Mouse (Mus musculus): ENCODE results near the gene Tepp. TPM values are rescaled to one million over a fixed set of nuclear protein-coding genes. Genes with fewer than 3 reads are reported as not detected.

Gene Tepp
- polyA plus RNA-seq, 1 experiment from 2014 or later = 0.27 TPM

- ATAC-seq (ENCODE audit: insufficient number of reproducible peaks, low FRiP score, low TSS enrichment, low read depth) (no peak), DNase-seq (ENCODE audit: low spot score) (no peak)
- H3K27me3 ChIP-seq (ENCODE audit: control insufficient read depth, insufficient read depth, low read length) = no peaks in the 10 kb centered on the region
- WGBS = 94% methylated on average over 2 of the region's 2 CpGs
- H3K4me2 ChIP-seq (ENCODE audit: low read depth, severe bottlenecking) = no peak overlapping the region
- H3K9ac ChIP-seq (ENCODE audit: low read length) = no peak overlapping the region
- no peaks in the 10 kb centered on the region for H3K9me3 ChIP-seq (ENCODE audit: control insufficient read depth, low read length)
- no peaks in the 10 kb centered on the region for H3K36me3 ChIP-seq (ENCODE audit: control insufficient read depth, insufficient read depth, low read length)
- H3K27ac ChIP-seq (replicated peaks; ENCODE audit: low read depth, low read length) = no peak overlapping the region
- H3K4me1 ChIP-seq (ENCODE audit: control insufficient read depth, insufficient read depth, low read length) = peaks cover 8% of the 10 kb centered on the region; the same call in 1 of the 2 replicates
- no peak overlapping the region for H3K4me3 ChIP-seq (ENCODE audit: low read depth, low read length)
These were observed 53.5 kb downstream of the Tepp start for GRCm38 (mm10) chr8:95363849-95364248.

- Histone ChIP-seq H3K4me1 (ENCODE audit: control insufficient read depth, insufficient read depth, low read length) (peaks cover 6% of the 10 kb centered on the region; the same call in 1 of the 2 replicates), H3K27ac (replicated peaks; ENCODE audit: low read depth, low read length) (no peak overlapping the region), H3K4me2 (ENCODE audit: low read depth, severe bottlenecking) (peak overlapping the region; percentile 45), H3K9me3 (ENCODE audit: control insufficient read depth, low read length) (no peaks in the 10 kb centered on the region), H3K27me3 (ENCODE audit: control insufficient read depth, insufficient read depth, low read length) (no peaks in the 10 kb centered on the region), H3K36me3 (ENCODE audit: control insufficient read depth, insufficient read depth, low read length) (no peaks in the 10 kb centered on the region; the same call in 1 of the 2 replicates), H3K9ac (ENCODE audit: low read length) (0 out of 2 replicates have a peak overlapping the region, but pooled peaks have one; percentile 17), H3K4me3 (ENCODE audit: low read depth, low read length) (peak overlapping the region; percentile 5; the same call in 1 of the 2 replicates)
- peak; percentile 63 for ATAC-seq (ENCODE audit: insufficient number of reproducible peaks, low FRiP score, low TSS enrichment, low read depth)
- 41% methylated on average over 20 of the region's 20 CpGs for WGBS
- peak; percentile 57 for DNase-seq (ENCODE audit: low spot score)
These were observed 59.4 kb downstream of the Tepp start for GRCm38 (mm10) chr8:95369581-95370326.

GRCm38 (mm10) chr8:95373389-95374002 lies 63.1 kb downstream of the Tepp start:
- H3K9ac ChIP-seq (ENCODE audit: low read length) = no peak overlapping the region
- H3K36me3 ChIP-seq (ENCODE audit: control insufficient read depth, insufficient read depth, low read length) = no peaks in the 10 kb centered on the region; the same call in 1 of the 2 replicates
- no peaks in the 10 kb centered on the region for H3K27me3 ChIP-seq (ENCODE audit: control insufficient read depth, insufficient read depth, low read length)
- H3K4me3 ChIP-seq (ENCODE audit: low read depth, low read length) = no peak overlapping the region
- no peak for ATAC-seq (ENCODE audit: insufficient number of reproducible peaks, low FRiP score, low TSS enrichment, low read depth)
- 82% methylated on average over 12 of the region's 12 CpGs for WGBS
- no peaks in the 10 kb centered on the region for H3K9me3 ChIP-seq (ENCODE audit: control insufficient read depth, low read length)
- no peak overlapping the region for H3K27ac ChIP-seq (replicated peaks; ENCODE audit: low read depth, low read length)
- no peak overlapping the region for H3K4me2 ChIP-seq (ENCODE audit: low read depth, severe bottlenecking)
- DNase-seq (ENCODE audit: low spot score) = no peak
- H3K4me1 ChIP-seq (ENCODE audit: control insufficient read depth, insufficient read depth, low read length) = peaks cover 6% of the 10 kb centered on the region

GRCm38 (mm10) chr8:95374429-95374828 lies 64.1 kb downstream of the Tepp start:
- 79% methylated on average over 3 of the region's 3 CpGs for WGBS
- DNase-seq (ENCODE audit: low spot score) (no peak), ATAC-seq (ENCODE audit: insufficient number of reproducible peaks, low FRiP score, low TSS enrichment, low read depth) (no peak)

GRCm38 (mm10) chr8:95375374-95375930 lies 65.1 kb downstream of the Tepp start:
- Histone ChIP-seq H3K9me3 (ENCODE audit: control insufficient read depth, low read length) (no peaks in the 10 kb centered on the region), H3K4me1 (ENCODE audit: control insufficient read depth, insufficient read depth, low read length) (no peaks in the 10 kb centered on the region; the same call in 1 of the 2 replicates), H3K4me2 (ENCODE audit: low read depth, severe bottlenecking) (no peak overlapping the region), H3K27ac (replicated peaks; ENCODE audit: low read depth, low read length) (no peak overlapping the region), H3K4me3 (ENCODE audit: low read depth, low read length) (no peak overlapping the region), H3K36me3 (ENCODE audit: control insufficient read depth, insufficient read depth, low read length) (no peaks in the 10 kb centered on the region; the same call in 1 of the 2 replicates), H3K9ac (ENCODE audit: low read length) (no peak overlapping the region), H3K27me3 (ENCODE audit: control insufficient read depth, insufficient read depth, low read length) (no peaks in the 10 kb centered on the region)
- no peak for ATAC-seq (ENCODE audit: insufficient number of reproducible peaks, low FRiP score, low TSS enrichment, low read depth)
- no peak for DNase-seq (ENCODE audit: low spot score)
- WGBS = 91% methylated on average over 7 of the region's 7 CpGs

More at GRCm38 (mm10) chr8:95374429-95374828, 64.1 kb downstream of the Tepp start:
- Histone ChIP-seq H3K27me3 (ENCODE audit: control insufficient read depth, insufficient read depth, low read length) (no peaks in the 10 kb centered on the region), H3K4me2 (ENCODE audit: low read depth, severe bottlenecking) (no peak overlapping the region), H3K9ac (ENCODE audit: low read length) (no peak overlapping the region), H3K4me1 (ENCODE audit: control insufficient read depth, insufficient read depth, low read length) (peaks cover 6% of the 10 kb centered on the region), H3K9me3 (ENCODE audit: control insufficient read depth, low read length) (no peaks in the 10 kb centered on the region), H3K4me3 (ENCODE audit: low read depth, low read length) (no peak overlapping the region), H3K27ac (replicated peaks; ENCODE audit: low read depth, low read length) (no peak overlapping the region), H3K36me3 (ENCODE audit: control insufficient read depth, insufficient read depth, low read length) (no peaks in the 10 kb centered on the region; the same call in 1 of the 2 replicates)

Other genes with a start within 250 kb of the Tepp start
- gene Katnb1, start 229.4 kb upstream of the Tepp start, polyA plus RNA-seq (2014; fragmentation: Nextera tagmentation; extraction: Ambion mirVana) = 23.6 and 31.7 TPM in 2 replicates
- gene Kifc3, start 107.8 kb upstream of the Tepp start, polyA plus RNA-seq (2014; fragmentation: Nextera tagmentation; extraction: Ambion mirVana) = 7.3 and 10.1 TPM in 2 replicates
- not detected in 2 replicates for gene Cngb1, start 4.0 kb upstream of the Tepp start, polyA plus RNA-seq (2014; fragmentation: Nextera tagmentation; extraction: Ambion mirVana)
- 7.7 and 8.6 TPM in 2 replicates for gene Zfp319, start 21.4 kb downstream of the Tepp start, polyA plus RNA-seq (2014; fragmentation: Nextera tagmentation; extraction: Ambion mirVana)
- 37.0 and 43.0 TPM in 2 replicates for gene Usb1, start 21.7 kb downstream of the Tepp start, polyA plus RNA-seq (2014; fragmentation: Nextera tagmentation; extraction: Ambion mirVana)
- 9.6 and 11.0 TPM in 2 replicates for gene Mmp15, start 41.7 kb downstream of the Tepp start, polyA plus RNA-seq (2014; fragmentation: Nextera tagmentation; extraction: Ambion mirVana)
- gene Cfap20, start 124.3 kb downstream of the Tepp start, polyA plus RNA-seq (2014; fragmentation: Nextera tagmentation; extraction: Ambion mirVana) = 142 and 143 TPM in 2 replicates
- 17.5 and 19.4 TPM in 2 replicates for gene Csnk2a2, start 179.5 kb downstream of the Tepp start, polyA plus RNA-seq (2014; fragmentation: Nextera tagmentation; extraction: Ambion mirVana)
- gene Ccdc113, start 223.5 kb downstream of the Tepp start, polyA plus RNA-seq (2014; fragmentation: Nextera tagmentation; extraction: Ambion mirVana) = not detected in 2 replicates